Mouse (Mus musculus) forebrain, embryonic 12.5 days (tissue): ENCODE data around the gene Gabpb2. TPM values are rescaled to one million over a fixed set of nuclear protein-coding genes. Genes with fewer than 3 reads are reported as not detected.
"Not testable (repeated sequence)": the region's sequence is repeated elsewhere in the genome, so short reads cannot be mapped to it uniquely, and the experiment has no call there.

Experiments used
- ATAC-seq: fragments of 200-750 bp; cut with Nextera tagmentation; 2 replicates; pipeline ENCODE4 v1.8.0; 2017; ENCODE audit warnings: moderate TSS enrichment; ENCODE audit not compliant: low FRiP score
- H3K27ac ChIP-seq: fragments of 300-500 bp; sonication (generic); 2 replicates; pipeline ENCODE4 v1.5.1; 2016; ENCODE audit warnings: mild to moderate bottlenecking
- H3K27me3 ChIP-seq: fragments of 300-500 bp; sonication (generic); 2 replicates; pipeline ENCODE4 v1.6.1; 2016; ENCODE audit warnings: mild to moderate bottlenecking
- H3K36me3 ChIP-seq: fragments of 300-500 bp; sonication (generic); replicated peaks from 2 replicates; pipeline ENCODE4 v1.6.1; 2016; ENCODE audit warnings: mild to moderate bottlenecking
- H3K4me1 ChIP-seq: fragments of 300-500 bp; sonication (generic); 2 replicates; pipeline ENCODE4 v1.6.1; 2016
- H3K4me2 ChIP-seq: fragments of 300-500 bp; sonication (generic); 2 replicates; pipeline ENCODE4 v1.6.1; 2016; ENCODE audit warnings: mild to moderate bottlenecking, moderate library complexity
- H3K4me3 ChIP-seq: fragments of 300-500 bp; sonication (generic); replicated peaks from 2 replicates; pipeline ENCODE4 v1.5.1; 2016; ENCODE audit warnings: mild to moderate bottlenecking
- H3K9ac ChIP-seq: fragments of 300-500 bp; sonication (generic); 2 replicates; pipeline ENCODE4 v1.6.1; 2016; ENCODE audit warnings: mild to moderate bottlenecking
- H3K9me3 ChIP-seq: fragments of 300-500 bp; sonication (generic); 2 replicates; pipeline ENCODE4 v1.6.1; 2016
- WGBS: fragments of 180-500 bp; shearing (Covaris S2); methylation state at CpG from one replicate; pipeline ENCODE4 v1.1.7; 2016; 5-methylcytosine and 5-hydroxymethylcytosine counted together
- polyA plus RNA-seq: library from polyadenylated mRNA; unstranded; fragments of >200 nt; fragmentation: Nextera tagmentation; extraction: Ambion mirVana; gene quantifications from 2 replicates; pipeline ENCODE4 v1.2.1, GENCODE M21; 2016

Gabpb2 gene
- polyA plus RNA-seq, 1 experiment from 2014 or later, result 12.5 TPM

GRCm38 (mm10) chr3:95229781-95230494 is 12.2 kb upstream of the Gabpb2 start:
- peak overlapping the region; percentile 98 for H3K27ac ChIP-seq
- ATAC-seq, result peak; percentile 9; the same call in 1 of the 2 replicates
- H3K4me2 ChIP-seq, result peak overlapping the region; percentile 91
- peak overlapping the region; percentile 98 for H3K9ac ChIP-seq
- no peaks in the 10 kb centered on the region for H3K9me3 ChIP-seq
- H3K27me3 ChIP-seq, result no peaks in the 10 kb centered on the region
- H3K36me3 ChIP-seq, result peaks cover 44% of the 10 kb centered on the region
- 2% methylated on average over 13 of the region's 13 CpGs for WGBS
- H3K4me1 ChIP-seq, result peaks cover 48% of the 10 kb centered on the region
- peak overlapping the region; percentile 96 for H3K4me3 ChIP-seq

DNA sequence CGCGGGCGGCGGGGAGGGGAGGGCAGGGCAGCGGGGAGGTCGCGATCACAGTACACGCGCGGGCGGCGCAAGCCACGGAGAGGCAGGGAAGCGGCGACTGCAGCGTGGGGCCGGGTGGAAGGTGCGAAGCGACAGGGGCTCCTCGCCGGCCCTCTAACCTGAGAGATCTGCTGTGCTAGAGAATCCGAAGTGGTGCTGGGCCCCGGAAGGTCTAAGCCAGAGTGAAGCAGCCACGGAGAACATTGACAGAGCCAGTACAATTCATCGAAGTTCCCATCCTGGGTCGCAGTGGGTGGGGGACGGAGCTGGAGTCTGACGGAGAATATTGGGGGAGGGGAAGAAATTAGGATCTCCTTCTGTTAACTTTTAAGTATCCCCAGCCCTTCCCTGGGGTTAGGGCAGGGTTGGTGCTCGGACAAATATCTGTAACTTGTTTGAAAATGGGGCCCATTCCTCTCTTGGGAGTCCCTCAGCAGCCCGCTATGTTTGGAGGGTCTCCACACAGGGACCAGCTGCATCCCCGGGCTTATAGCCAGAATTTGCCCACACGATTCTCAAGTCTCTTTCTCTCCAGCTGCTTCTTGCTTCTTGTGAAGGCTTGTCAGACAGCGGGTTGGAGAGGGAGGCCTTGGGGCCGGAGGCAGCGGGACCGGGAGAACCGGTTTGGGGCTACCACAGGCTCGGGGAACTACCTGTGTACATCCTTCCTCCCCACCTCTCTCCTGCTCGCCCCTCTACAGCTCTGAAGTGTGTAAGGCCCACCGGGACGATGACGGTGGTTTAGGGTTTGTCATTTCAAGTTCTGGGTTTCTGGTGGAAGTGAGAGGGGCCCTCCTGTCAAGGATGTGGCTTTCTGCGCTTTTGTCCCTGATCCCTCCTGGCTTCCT is 11.4 kb upstream of the Gabpb2 start:
- Histone ChIP-seq H3K27ac (peak overlapping the region; percentile 98), H3K9me3 (no peaks in the 10 kb centered on the region), H3K36me3 (peaks cover 37% of the 10 kb centered on the region), H3K4me1 (peaks cover 56% of the 10 kb centered on the region), H3K4me3 (peak overlapping the region; percentile 96), H3K9ac (peak overlapping the region; percentile 98), H3K4me2 (peak overlapping the region; percentile 91), H3K27me3 (no peaks in the 10 kb centered on the region)
- under 1% methylated on average over 42 of the region's 43 CpGs for WGBS
- peak; percentile 2; the same call in 1 of the 2 replicates for ATAC-seq

- under 1% methylated on average over 64 of the region's 64 CpGs for WGBS
- peaks cover 35% of the 10 kb centered on the region for H3K36me3 ChIP-seq
- peak within 1 kb of the TSS; percentile 91 for H3K4me2 ChIP-seq
- peak; percentile 90 for ATAC-seq
- H3K9me3 ChIP-seq, result no peaks in the 10 kb centered on the region
- no peaks in the 10 kb centered on the region for H3K27me3 ChIP-seq
- peak within 1 kb of the TSS; percentile 98 for H3K27ac ChIP-seq
- peak within 1 kb of the TSS; percentile 96 for H3K4me3 ChIP-seq
- H3K4me1 ChIP-seq, result peaks cover 59% of the 10 kb centered on the region
- H3K9ac ChIP-seq, result peak within 1 kb of the TSS; percentile 98
Measured at GRCm38 (mm10) chr3:95228148-95228893, 10.6 kb upstream of the Gabpb2 start, which contains the start of gene Cdc42se1. Gene Cdc42se1, plus strand, starts transcription at chr3:95228732.

DNA sequence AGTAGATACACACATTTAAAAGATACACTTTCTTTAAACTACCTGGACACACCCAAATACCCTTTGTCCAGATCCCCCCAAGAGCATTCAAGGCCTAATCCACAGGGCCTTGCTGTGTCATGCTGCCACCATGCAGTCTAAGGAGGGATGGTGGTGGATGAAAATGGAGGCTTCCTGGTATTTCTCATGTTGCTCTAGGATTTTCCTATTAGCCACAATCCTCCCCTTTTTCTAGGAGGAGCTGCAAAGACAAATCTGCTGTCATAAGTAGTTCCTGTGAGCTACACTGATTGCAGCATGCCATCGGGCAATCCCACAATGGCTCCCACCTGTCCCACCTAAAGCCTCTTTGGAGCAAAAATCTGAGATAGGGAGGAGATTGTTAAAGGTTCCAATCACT is 9.5 kb upstream of the Gabpb2 start:
- peak overlapping the region; percentile 91 for H3K4me2 ChIP-seq
- ATAC-seq, result no peak
- peaks cover 59% of the 10 kb centered on the region for H3K4me1 ChIP-seq
- no peaks in the 10 kb centered on the region for H3K9me3 ChIP-seq
- 15% methylated on average over 1 of the region's 1 CpGs for WGBS
- H3K9ac ChIP-seq, result peak overlapping the region; percentile 98
- H3K36me3 ChIP-seq, result peaks cover 35% of the 10 kb centered on the region
- no peaks in the 10 kb centered on the region for H3K27me3 ChIP-seq
- peak overlapping the region; percentile 98 for H3K27ac ChIP-seq
- H3K4me3 ChIP-seq, result peak overlapping the region; percentile 96

GRCm38 (mm10) chr3:95224295-95224694 is 6.6 kb upstream of the Gabpb2 start:
- no peak overlapping the region for H3K9ac ChIP-seq
- ATAC-seq, result no peak
- H3K9me3 ChIP-seq, result no peaks in the 10 kb centered on the region
- H3K27me3 ChIP-seq, result no peaks in the 10 kb centered on the region
- no peak overlapping the region for H3K27ac ChIP-seq
- no peak overlapping the region for H3K4me3 ChIP-seq
- H3K4me2 ChIP-seq, result peak overlapping the region; percentile 33
- peaks cover 55% of the 10 kb centered on the region for H3K36me3 ChIP-seq
- 16% methylated on average over 6 of the region's 6 CpGs for WGBS
- peaks cover 34% of the 10 kb centered on the region for H3K4me1 ChIP-seq

DNA sequence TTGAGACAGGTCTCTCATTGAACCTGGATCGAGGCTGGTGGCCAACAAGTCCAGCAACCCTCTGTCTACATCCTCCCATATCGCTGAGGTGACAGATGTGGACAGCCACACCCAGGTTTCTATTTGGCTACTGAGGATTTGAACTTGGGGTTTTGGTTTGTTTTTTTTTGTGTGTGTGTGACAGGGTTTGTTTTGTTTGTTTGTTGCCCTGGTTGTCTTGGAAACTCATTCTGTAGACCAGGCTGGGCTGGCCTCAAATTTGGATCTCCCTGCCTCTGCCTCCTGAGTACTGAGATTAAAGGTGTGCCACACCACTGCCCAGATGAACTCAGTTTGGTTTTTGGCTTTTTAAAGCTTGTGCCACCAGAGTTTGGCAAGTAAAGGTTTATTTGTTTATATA is 5.3 kb upstream of the Gabpb2 start:
- peaks cover 68% of the 10 kb centered on the region for H3K36me3 ChIP-seq

GRCm38 (mm10) chr3:95218466-95219137 is 886 bp upstream of the Gabpb2 start:
- peak overlapping the region; percentile 75 for H3K4me3 ChIP-seq
- WGBS, result 76% methylated on average over 6 of the region's 6 CpGs
- ATAC-seq, result no peak
- H3K27ac ChIP-seq, result peak overlapping the region; percentile 98
- H3K4me2 ChIP-seq, result peak overlapping the region; percentile 62
- peak overlapping the region; percentile 85; the same call in 1 of the 2 replicates for H3K9ac ChIP-seq
- no peaks in the 10 kb centered on the region for H3K27me3 ChIP-seq
- H3K36me3 ChIP-seq, result peaks cover 70% of the 10 kb centered on the region
- H3K9me3 ChIP-seq, result no peaks in the 10 kb centered on the region
- H3K4me1 ChIP-seq, result peaks cover 16% of the 10 kb centered on the region

More for the DNA sequence above, 5.3 kb upstream of the Gabpb2 start:
- Histone ChIP-seq H3K9me3 (no peaks in the 10 kb centered on the region), H3K27ac (no peak overlapping the region), H3K4me2 (no peak overlapping the region), H3K4me1 (peaks cover 40% of the 10 kb centered on the region), H3K9ac (no peak overlapping the region), H3K27me3 (no peaks in the 10 kb centered on the region), H3K4me3 (no peak overlapping the region)
- ATAC-seq, result no peak
- 96% methylated on average over 2 of the region's 2 CpGs for WGBS

DNA sequence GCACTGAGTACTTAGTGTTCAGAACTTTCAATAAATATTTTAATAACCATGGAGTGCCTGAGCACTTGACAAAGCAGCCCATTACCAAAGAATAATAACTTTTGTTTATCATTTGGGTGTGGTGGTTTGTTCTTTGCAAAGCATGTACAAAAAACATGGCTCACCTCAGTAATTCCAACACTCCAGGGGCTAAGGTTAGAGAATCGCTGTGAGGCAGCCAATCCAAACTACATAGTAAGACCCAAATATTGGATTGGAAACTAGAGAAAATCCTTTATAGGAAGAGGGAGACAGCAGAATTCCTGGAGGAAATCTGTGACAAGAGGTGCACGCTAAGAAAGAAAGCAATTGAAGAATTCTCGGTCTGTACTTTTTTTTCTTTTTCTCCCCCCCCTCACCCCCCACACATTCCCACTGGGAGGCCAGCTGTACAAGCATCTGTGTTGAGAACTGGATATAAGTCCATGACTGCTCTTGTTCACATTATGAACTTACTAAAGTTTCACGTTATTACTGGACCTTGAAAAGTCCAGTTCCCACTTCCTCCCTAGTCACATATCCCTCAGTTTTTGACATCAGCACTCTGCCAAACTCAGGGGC is 961 bp downstream of the Gabpb2 start:
- peak overlapping the region; percentile 75 for H3K4me3 ChIP-seq
- H3K27ac ChIP-seq, result peak overlapping the region; percentile 21; the same call in 1 of the 2 replicates
- peak overlapping the region; percentile 62 for H3K4me2 ChIP-seq
- H3K36me3 ChIP-seq, result peaks cover 56% of the 10 kb centered on the region
- no peaks in the 10 kb centered on the region for H3K9me3 ChIP-seq
- ATAC-seq, result no peak; the same call in 1 of the 2 replicates
- no peaks in the 10 kb centered on the region for H3K27me3 ChIP-seq
- H3K9ac ChIP-seq, result peak overlapping the region; percentile 85; the same call in 1 of the 2 replicates
- H3K4me1 ChIP-seq, result peaks cover 16% of the 10 kb centered on the region
- WGBS, result 29% methylated on average over 4 of the region's 4 CpGs

- ATAC-seq, result no peak
- Histone ChIP-seq H3K36me3 (peaks cover 34% of the 10 kb centered on the region), H3K9ac (no peak overlapping the region), H3K27ac (no peak overlapping the region), H3K4me2 (no peak overlapping the region), H3K4me3 (no peak overlapping the region), H3K4me1 (peaks cover 16% of the 10 kb centered on the region), H3K9me3 (no peaks in the 10 kb centered on the region), H3K27me3 (no peaks in the 10 kb centered on the region)
- 100% methylated on average over 1 of the region's 1 CpGs for WGBS
Measured at GRCm38 (mm10) chr3:95213609-95213975, 4.1 kb downstream of the Gabpb2 start.

DNA sequence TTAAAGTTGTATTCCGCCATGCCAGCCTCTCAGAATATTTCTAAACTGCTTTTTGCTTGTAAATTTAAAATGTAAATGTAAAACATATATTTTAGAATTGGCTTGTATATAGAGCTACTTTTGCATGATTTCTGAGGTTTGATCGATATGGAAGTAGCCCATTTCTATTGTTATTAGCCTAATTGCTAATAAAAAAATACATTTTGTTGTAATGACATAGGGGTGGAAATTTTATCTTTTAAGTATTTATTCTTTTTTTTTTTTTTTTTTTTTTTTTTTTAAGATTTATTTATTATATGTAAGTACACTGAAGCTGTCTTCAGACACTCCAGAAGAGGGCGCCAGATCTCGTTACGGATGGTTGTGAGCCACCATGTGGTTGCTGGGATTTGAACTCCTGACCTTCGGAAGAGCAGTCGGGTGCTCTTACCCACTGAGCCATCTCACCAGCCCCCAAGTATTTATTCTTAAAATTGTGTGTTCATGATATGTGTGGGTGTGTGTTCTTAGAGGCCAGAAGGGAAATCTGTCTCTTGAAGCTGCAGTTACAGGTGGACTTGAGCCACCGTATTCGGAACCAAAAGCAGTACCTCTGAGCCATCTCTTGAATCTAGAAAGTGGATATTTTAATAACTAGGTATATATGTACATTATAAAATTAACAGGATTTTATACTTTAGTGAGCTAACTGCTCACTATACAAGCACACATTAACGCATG is 4.7 kb downstream of the Gabpb2 start:
- peaks cover 28% of the 10 kb centered on the region for H3K36me3 ChIP-seq
- H3K4me3 ChIP-seq, H3K9me3 ChIP-seq, H3K27ac ChIP-seq, H3K4me2 ChIP-seq, ATAC-seq, H3K9ac ChIP-seq, H3K27me3 ChIP-seq: not testable (repeated sequence)
- 90% methylated on average over 9 of the region's 10 CpGs for WGBS
- peaks cover 11% of the 10 kb centered on the region for H3K4me1 ChIP-seq

- Histone ChIP-seq H3K9ac (no peak overlapping the region), H3K4me3 (no peak overlapping the region), H3K4me1 (no peaks in the 10 kb centered on the region), H3K4me2 (no peak overlapping the region), H3K9me3 (no peaks in the 10 kb centered on the region), H3K27me3 (no peaks in the 10 kb centered on the region), H3K27ac (no peak overlapping the region), H3K36me3 (peaks cover 46% of the 10 kb centered on the region)
- WGBS, result 67% methylated on average over 2 of the region's 2 CpGs
- no peak for ATAC-seq
Measured at GRCm38 (mm10) chr3:95210585-95210984, 7.1 kb downstream of the Gabpb2 start.
